Mouse (Mus musculus) embryo, embryonic 10 days (tissue): ENCODE data around the gene Fbxo42.
"Not testable (repeated sequence)": the region's sequence is repeated elsewhere in the genome, so short reads cannot be mapped to it uniquely, and the experiment has no call there.

Experiments
- DNase-seq: peaks from one replicate; pipeline ENCODE4 v3.0.0-alpha.2; 2015; ENCODE audit warnings: low spot score

Fbxo42 gene

DNA sequence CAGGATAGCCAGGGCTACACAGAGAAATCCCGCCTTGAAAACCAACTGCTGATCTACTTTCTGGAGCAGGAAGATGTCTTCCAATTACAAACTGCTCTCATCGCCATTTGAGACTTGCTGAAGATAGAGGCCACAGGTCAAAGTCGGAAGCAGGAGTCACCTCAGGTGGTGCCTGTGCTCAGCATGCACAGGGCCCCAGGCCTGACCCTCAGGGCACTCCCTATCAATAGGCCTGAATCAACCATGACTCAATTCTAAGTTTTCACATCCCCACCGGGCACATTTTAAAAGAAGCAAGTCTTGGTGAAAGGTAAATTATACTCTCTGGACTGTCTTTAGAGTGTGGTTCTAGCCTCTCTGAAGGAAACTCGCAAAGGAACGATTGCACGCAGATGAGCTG, 11.6 kb upstream of the Fbxo42 start:
- DNase-seq = no peak

DNA sequence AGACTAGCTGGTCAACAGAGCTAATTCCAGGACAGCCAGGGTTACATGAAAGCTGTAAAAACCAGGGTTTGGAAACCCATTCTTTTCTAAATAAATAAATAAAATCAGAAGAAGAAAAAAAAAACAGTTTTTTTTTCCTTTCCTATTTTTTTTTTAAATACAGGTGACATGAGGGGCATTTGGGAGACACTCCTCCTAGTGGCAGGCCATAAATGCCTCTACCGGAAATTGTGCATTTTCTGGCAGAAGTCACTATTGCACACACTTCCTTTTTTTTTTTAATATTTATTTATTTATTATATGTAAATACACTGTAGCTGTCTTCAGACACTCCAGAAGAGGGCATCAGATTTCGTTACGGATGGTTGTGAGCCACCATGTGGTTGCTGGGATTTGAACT, 10.0 kb upstream of the Fbxo42 start:
- DNase-seq = not testable (repeated sequence)

DNA sequence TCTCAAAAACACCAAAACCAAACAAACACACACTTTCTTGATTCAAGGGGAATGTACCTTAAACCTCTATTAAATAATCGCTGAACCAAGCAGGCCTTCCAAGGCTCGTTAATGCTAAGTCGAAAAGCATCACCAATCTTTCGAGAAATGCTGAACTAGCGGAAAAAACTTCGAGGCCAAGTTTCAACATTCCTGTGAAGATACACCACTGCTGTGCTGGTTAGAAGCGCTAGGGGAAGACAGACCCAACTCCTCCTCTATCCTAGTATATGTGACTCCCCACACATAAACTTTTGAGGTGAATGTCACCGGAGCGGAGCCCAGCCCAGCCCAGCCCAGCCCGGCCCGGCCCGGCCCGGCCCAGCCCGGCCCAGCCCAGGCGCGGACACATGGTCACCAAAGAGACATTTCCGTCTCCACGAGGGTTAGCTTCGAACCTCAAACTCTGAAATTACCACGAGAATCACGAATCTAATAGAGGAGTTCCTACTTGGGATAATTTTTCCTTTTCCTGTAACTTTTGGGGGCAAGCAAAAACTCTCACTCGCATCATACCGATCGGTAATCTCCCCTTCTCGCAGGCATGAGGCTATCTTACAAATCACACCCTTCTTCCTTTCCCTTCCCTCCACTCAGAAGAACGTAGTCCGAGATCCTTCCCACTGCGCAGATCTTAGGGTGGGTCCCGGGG, 9.1 kb upstream of the Fbxo42 start:
- DNase-seq = no peak

DNA sequence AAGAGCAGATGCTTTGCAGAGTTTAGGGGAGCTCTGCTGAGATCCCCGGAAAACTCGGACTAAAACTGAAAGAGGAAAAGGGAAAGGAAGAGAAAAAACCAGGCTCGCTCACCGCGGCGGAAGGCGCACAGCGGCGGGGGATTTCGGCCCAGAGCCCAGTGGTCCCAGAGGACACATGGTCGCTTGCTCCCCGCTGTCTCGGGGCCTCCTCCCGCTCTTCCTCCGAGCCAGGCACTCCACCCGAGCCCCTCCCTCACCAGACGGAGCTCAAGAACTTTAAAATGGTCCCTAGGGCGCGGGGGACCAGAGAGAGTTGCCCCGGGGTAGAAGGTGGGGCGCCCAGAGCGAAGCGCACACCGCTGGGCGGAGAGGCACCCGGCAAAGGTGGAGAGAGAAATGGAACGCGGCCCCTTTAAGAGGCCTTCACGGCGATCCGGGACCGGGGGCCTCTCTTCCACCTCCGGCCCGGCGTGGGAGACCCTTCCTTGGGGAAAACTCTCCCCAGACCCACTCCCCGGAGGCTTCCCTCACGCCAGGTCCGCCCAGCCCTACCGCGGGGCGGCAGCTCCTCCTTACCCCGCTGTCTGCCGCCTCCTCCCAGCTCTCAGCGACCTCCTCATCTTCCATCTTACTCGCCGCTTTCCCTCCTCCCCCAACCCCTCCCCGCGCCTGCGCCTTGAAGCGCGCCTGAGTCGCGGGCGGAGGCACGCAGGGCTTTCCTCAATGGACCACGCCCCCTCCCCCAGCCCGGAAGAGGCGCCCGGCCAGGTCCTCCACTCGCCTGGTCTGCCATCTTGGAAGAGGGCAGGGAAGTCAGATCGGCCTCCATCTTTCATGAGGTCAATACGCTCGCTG, 8.4 kb upstream of the Fbxo42 start, which contains the start of gene Szrd1:
TSS of gene Szrd1 (minus strand) at position 660 of the 855 bp plus-strand sequence.
- peak; percentile 97 for DNase-seq

DNA sequence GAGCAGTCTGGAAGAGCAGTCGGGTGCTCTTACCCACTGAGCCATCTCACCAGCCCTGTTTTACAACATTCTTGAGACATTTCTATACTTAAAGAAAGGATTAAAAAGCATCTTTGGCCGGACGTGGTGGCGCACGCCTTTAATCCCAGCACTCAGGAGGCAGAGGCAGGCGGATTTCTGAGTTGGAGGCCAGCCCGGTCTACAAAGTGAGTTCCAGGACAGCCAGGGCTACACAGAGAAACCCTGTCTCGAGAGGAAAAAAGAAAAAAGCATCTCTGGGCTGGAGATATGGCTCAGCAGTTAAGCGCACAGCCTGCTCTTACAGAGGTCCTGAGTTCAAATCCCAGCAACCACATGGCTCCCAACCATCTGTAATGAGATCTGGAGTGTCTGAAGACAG, 7.4 kb upstream of the Fbxo42 start:
- not testable (repeated sequence) for DNase-seq

DNA sequence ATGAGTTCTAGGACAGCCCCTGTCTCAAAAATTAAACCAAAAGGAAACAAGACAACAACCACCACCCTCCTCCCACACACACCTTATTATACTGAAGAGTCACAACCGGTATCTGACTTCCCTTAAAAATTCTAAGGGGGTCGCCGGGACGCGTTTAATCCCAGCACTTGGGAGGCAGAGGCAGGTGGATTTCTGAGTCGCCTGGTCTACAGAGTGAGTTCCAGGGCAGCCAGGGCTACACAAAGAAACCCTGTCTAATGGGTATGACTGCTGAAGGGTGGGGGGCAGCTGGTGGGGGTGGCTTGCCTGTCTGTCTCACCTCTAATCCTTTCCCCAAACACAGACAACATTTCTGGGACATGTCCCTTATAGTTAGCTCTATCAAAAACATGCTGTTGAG, 6.7 kb upstream of the Fbxo42 start:
- DNase-seq = no peak

DNA sequence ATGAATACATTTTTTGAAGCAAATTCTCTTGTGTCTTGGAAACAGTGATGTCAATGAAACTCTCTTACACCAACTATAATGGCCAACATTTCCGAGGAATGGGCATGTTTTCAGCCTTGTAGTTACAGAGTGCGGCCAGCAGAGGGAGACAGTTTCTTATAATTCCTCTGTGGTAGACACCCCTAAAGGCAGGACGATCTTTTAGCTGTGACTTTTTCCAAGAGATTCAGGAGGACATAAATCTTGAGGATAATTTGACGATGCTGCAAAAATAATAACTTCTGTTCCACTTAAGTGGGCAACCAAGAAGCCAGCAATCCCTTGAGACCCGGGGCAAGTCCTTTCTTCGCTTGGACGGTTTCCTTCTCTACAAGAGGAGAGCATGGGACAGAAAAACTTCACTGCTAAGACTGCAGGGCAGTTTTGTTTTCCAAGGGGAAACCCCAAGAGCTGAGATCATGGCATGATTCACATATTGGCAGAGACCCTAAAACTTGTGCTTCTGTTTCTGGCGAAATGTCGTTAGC, 5.4 kb upstream of the Fbxo42 start:
- DNase-seq = peak; percentile 81

DNA sequence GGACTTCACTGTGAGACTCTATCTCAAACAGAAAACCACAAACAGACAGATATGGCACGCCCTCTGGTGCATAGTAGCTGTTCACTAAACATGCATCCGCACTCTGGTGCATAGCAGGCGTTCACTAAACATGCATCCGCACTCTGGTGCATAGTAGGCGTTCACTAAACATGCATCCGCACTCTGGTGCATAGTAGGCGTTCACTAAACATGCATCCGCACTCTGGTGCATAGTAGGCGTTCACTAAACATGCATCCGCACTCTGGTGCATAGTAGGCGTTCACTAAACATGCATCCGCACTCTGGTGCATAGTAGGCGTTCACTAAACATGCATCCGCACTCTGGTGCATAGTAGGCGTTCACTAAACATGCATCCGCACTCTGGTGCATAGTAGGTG, 2.6 kb upstream of the Fbxo42 start:
- not testable (repeated sequence) for DNase-seq

DNA sequence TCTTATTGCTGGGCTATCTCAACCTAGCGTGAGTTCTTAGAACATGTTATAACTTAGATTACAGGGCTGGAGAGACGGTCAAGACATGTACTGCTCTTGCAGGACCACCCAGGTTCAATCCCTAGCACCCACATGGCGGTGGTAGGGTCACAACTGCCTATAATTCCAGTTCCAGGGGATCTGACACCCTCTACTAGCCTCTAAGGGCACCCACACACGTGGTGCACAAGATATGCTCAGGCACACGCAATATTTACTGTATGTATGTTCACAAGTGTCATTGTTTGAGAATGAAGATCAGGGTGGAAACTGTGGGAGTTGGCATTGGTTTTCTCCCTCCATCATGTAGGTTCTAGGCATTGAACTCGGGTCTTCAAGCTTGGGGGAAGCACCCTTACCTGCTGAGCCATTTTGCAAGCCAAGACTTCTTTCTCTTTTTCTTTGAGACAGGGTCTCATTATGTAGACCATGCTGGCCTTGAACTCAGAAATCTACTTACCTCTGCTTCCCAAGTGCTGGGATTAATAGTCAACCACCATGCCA, 1.2 kb upstream of the Fbxo42 start:
- DNase-seq = no peak

DNA sequence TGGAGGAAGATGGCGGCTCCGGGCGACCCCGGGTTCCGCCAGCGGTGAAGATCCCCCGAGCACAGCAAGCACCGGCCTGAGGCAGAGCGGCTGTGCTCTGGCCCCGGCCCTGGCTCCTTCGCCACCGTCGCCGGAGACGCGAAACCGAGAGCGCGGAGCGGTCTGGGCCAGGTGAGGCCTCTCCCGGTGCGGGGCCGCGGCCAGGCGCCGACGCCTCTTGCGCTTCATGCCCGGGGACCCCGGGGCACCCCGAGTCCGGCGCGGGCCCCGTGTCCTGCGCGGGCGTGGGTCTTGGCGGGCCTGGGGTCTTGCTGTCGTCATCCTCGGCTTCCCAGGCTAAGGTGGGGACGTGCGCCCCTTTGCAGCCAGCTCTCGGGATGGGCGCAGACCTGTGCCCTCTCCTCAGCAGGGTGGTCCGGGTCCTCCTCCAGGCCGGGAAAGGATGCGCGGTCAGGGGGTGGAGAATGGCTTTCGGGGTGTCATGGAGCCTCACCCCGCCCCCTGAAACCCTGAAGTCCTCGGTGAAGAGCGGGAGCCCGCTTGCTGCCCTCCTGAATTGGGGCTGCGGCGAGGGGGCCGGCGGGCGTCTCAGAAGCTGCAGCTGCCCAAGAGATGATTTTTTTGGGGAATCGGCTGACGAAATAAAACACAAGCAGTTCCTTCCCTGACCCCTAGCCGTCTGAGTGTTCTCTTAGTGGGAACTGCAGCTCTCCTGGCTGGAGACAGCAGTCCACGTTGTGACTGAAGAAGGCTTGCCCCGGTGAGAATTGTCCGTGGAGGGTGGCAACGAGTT, 492 bp downstream of the Fbxo42 start:
- DNase-seq = peak; percentile 59

DNA sequence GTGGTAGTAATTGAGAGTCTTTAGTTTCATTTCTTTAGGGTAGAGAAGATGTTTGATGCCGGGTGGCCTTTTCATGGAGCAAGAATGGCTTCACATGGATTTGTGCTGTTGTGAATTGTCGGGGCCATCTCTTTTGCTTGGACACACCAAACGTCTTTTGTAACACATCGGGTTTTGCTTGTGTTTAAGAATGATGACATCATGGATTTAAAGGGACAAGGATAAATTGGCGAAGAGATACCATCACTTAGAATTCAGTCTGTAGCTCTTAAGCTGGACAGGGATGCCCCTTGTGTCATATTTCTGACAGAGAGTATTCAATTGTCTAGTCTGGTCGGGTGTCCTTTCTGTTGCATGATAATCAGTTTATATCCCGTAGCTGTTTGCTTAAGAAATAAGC, 1.4 kb downstream of the Fbxo42 start:
- no peak for DNase-seq

DNA sequence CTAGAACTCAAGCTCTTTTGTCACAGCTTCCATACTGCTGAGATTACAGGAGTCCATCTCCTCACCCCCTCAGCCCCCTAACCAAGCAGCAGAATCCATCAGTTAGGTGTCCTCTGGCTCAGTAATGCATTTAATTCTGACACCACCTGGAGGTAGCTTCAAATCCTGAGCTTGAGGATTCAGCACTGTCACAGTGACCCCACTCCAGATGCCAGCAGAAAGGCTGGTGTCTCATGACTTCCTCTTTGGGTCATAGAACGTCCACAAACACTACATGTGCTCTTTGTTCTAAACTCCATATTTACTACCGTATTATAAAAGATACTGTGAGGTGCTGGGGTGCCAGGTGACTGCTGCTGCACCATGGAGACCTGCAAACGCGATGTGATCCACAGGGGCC, 9.8 kb downstream of the Fbxo42 start:
- DNase-seq = no peak

DNA sequence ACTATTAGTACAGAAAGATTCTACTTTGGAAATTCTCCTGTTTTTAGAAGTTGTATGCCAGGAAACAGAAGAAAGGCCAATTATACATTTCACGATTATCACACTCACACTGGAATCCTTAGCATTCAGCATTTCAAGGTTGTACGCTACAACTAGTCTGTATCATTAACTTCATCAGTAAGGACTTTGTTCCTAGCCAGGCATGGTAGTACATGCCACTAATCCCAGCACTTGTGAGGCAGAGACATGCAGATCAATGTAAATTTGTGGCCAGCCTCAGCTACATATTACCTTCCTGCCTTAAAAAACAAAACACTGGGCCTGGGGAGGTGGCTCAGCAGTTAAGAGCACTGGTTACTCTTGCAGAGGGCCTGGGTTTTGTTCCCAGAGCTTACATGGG, 10.9 kb downstream of the Fbxo42 start:
- no peak for DNase-seq

DNA sequence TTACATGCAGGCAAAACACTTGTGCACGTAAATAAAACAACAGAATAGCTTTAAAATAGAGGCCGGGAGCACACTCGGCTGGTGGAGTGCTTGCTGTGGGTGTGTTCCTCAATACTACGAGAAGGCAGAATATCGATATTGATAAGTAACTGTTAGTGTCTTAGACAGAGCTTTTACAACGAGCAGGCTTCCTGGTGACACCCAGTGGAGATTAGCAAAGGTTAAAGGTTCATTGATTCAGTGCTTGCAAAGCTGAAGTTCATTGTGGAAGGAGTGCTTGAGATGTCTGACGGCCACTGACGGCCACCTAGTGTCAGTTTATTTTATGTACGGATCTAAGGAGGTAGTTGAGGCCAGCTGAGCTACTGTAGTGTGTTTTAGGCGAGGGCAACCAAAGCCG, 11.4 kb downstream of the Fbxo42 start:
- peak; percentile 22 for DNase-seq

DNA sequence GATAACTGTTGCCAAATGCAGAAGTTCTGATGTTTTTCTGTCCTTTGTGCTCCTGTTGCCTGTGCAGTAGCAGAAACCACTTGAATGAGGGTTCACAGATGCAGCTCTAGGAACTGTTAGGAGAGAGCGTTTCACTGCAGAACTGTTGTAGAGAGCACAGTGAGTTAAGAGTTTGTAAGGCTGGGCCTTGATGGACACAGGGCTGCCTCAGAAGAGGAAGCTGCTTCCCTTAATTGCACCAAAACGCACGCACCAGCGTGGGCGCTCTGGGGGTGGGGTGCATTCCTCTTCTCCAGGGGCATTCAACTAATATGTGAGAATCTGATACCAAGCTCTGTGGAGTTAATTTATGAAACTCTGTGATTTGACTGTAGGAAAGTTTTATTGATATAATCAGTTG, 12.0 kb downstream of the Fbxo42 start:
- no peak for DNase-seq

DNA sequence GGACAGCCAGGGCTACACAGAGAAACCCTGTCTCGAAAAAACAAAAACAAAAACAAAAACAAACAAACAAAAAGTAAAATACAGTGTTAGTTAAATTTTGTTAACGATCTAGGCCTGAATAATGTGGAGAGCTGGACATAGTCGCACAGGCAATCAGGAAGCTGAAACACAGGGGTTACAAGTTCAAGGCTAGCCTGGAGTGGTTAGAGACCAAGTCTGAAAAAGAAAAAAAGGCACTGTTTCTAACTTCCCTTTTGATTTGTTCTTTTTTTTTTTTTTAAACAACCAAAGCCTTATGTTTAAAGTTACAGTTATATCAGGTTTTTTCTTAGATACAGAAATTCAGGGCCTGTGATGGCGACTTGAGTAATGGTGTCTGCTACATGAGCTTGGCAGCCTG, 12.5 kb downstream of the Fbxo42 start:
- DNase-seq = no peak

DNA sequence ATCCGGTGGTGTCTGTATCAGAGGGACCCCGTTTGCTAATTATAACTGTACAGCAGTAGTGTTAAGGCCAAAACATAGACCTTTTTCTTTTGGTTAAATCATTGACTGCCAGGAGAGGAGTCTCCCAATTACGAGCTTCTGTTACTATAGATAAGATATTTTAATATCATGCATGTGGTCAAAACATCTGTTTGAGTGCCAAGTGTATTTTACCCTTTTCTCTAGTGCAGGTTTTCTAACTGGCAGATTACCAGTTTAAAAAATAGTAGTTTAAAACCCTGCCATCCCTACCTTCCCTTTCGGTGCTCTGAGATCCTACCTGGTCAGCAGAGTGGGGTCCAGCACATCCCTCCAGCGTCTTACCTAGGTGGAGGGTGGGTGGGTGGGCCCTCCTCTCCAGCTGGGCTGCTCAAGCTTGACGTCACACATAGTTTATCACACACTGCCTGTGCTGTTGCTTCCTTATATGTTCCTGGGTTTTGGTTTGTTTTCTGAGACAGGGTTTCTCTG, 14.0 kb downstream of the Fbxo42 start:
- DNase-seq = no peak

DNA sequence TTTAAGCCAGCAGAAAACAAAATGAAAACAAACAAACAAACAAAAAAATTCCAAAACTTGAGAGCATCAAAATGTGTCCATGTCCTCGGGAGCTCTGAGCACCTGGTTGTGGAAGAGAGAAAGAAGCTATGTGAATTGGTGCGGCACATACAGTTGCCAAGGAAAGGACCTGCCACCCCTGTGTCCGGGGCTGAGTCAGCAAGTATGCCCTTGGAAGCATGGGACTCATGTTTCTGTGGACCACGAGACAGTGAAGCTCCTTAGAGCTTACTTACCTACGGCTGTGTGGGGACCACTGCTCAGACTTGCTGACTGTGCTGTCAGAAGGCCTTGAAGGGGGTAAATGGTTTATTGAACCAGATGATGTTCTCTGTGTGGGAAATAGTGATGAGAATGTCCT, 16.0 kb downstream of the Fbxo42 start:
- no peak for DNase-seq

DNA sequence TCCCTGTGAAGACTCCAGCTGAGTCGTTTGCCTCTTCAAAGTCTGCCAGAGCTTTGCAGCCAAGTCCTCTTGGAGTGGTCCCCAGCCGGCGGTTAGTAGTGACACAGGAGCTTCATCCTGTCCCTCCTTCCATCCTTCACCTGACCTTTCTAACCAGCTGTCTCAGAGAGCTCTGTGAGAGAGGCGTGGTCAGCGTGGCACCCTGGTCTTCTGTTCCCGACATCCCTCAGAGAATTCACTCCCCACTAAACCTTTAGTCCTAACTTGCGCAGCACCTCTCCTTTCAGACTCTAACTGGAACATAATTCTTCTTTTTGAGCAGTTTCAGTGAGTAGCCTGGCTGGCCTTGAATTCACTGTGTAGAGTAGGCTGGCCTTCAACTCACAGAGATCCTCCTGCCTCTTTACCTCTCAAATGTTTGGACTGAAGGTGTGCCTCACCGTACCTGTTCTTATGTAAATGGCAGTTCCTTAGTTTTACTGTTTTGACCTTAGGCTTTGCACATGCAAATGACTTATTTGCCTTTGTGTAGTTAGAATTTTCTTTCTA, 18.1 kb downstream of the Fbxo42 start:
- DNase-seq = no peak

DNA sequence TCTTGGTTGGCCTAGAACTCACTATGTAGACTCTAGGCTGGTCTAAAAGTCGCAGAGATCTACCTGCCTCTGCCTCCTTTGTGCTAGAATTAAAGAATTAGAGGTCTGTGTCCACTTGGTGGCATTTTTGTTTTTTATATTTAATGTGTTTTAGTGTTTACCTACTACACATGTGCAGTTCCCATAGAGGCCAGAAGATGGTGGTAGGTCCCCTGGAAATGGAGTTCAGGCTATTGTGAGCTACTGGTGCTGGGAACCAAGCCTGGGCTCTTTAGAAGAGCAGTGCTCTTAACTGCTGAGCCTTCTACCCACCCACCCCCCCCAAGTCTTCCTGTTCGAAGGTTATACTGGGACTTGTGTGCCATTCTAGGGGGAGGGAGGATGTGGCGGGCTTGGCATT, 19.4 kb downstream of the Fbxo42 start:
- DNase-seq = no peak

DNA sequence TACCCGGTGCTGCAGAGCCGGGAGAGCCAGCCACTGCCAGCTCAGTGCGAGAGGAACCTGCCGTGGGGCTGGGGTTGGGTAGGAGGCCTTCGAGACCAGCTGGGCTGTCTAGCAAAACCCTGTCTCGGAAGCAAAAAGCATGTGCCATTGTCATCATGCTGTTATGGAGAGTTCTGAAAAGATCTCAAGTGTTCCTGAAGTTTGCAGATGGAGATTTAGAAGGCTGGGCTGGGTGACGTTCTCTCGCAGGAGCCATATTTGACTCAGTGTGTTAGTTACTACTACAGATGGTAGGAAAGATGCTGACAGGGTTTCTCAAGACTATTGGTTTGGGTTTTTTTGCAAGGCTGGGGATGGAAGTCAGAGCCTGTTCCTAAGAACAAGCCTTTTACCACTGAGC, 24.4 kb downstream of the Fbxo42 start:
- no peak for DNase-seq

DNA sequence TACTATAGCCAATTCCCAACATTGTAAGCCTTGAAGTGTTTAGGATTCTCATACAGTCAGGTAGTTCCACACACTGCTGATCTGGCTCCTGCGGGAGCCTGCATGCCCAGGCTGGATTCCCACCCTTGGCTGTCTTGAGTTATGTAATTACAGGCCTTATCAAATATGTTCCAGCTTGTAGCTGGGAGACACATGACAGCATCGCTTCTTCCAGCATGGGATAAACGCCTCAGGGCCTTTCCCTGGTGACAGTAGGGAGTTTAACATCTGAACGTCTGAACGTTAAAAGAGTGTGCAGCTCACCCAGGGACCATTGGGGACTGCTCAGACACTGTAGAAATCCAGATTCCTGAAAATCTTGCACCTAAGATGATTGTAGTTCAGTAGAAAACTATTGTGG, 28.1 kb downstream of the Fbxo42 start:
- DNase-seq = no peak
